Mouse (Mus musculus) neural tube, embryonic 15.5 days (tissue): ENCODE measurements around the gene Fam216b. TPM values are rescaled to one million over a fixed set of nuclear protein-coding genes. Genes with fewer than 3 reads are reported as not detected.

Experiments
- ATAC-seq: fragments of 200-750 bp; cut with Nextera tagmentation; 2 replicates; pipeline ENCODE4 v1.8.0; 2017; ENCODE audit warnings: mild to moderate bottlenecking, moderate TSS enrichment, moderate library complexity; ENCODE audit not compliant: low FRiP score
- H3K27ac ChIP-seq: fragments of 300-500 bp; sonication (generic); replicated peaks from 2 replicates; pipeline ENCODE4 v1.5.1; 2015; ENCODE audit warnings: mild to moderate bottlenecking, inconsistent platforms
- H3K27me3 ChIP-seq: fragments of 300-500 bp; sonication (generic); replicated peaks from 2 replicates; pipeline ENCODE4 v1.6.1; 2015; ENCODE audit warnings: inconsistent platforms
- H3K36me3 ChIP-seq: fragments of 300-500 bp; sonication (generic); 2 replicates; pipeline ENCODE4 v1.6.1; 2015; ENCODE audit warnings: inconsistent platforms
- H3K4me1 ChIP-seq: fragments of 300-500 bp; sonication (generic); 2 replicates; pipeline ENCODE4 v1.6.1; 2015; ENCODE audit warnings: inconsistent platforms
- H3K4me2 ChIP-seq: fragments of 300-500 bp; sonication (generic); 2 replicates; pipeline ENCODE4 v1.6.1; 2015; ENCODE audit warnings: inconsistent platforms, mild to moderate bottlenecking, moderate library complexity
- H3K4me3 ChIP-seq: fragments of 300-500 bp; sonication (generic); replicated peaks from 2 replicates; pipeline ENCODE4 v1.5.1; 2015; ENCODE audit warnings: mild to moderate bottlenecking, inconsistent platforms
- H3K9ac ChIP-seq: fragments of 300-500 bp; sonication (generic); replicated peaks from 2 replicates; pipeline ENCODE4 v1.6.1; 2015; ENCODE audit warnings: mild to moderate bottlenecking, inconsistent platforms
- H3K9me3 ChIP-seq: fragments of 300-500 bp; sonication (generic); replicated peaks from 2 replicates; pipeline ENCODE4 v1.6.1; 2016; ENCODE audit warnings: inconsistent platforms
- WGBS: fragments of 180-500 bp; shearing (Covaris S2); methylation state at CpG from one replicate; pipeline ENCODE4 v1.1.7; 2015; ENCODE audit warnings: mixed read lengths; 5-methylcytosine and 5-hydroxymethylcytosine counted together
- polyA plus RNA-seq: library from polyadenylated mRNA; unstranded; fragments of >200 nt; fragmentation: Nextera tagmentation; extraction: Ambion mirVana; gene quantifications from 2 replicates; pipeline ENCODE4 v1.2.1, GENCODE M21; 2015

The Fam216b gene
- polyA plus RNA-seq, 1 experiment from 2014 or later = 1.2 TPM

DNA sequence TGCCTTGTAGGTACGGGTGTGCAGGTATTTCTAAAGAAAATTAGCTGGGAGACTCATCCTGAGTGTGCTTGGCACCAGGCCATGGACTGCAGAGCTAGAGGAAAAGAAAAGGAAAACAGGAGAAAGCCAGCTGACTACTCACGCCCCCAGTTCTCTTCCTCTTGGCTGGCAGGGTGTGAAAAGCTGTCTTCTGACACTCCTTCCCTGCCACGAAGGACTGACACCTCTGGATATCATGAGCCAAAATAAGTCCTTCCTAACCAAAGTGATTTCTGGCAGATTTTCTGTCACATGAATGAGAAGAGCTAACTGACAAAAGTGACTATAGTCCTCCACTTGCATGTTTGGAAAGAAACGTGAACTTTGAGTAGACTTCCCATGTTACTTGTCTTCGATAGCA is 5.3 kb downstream of the Fam216b start:
- Histone ChIP-seq H3K27me3 (no peaks in the 10 kb centered on the region), H3K4me2 (no peak overlapping the region), H3K36me3 (no peaks in the 10 kb centered on the region), H3K9me3 (no peaks in the 10 kb centered on the region), H3K27ac (no peak overlapping the region), H3K4me1 (no peaks in the 10 kb centered on the region), H3K9ac (no peak overlapping the region), H3K4me3 (no peak overlapping the region)
- WGBS = 85% methylated on average over 5 of the region's 5 CpGs
- ATAC-seq = no peak

DNA sequence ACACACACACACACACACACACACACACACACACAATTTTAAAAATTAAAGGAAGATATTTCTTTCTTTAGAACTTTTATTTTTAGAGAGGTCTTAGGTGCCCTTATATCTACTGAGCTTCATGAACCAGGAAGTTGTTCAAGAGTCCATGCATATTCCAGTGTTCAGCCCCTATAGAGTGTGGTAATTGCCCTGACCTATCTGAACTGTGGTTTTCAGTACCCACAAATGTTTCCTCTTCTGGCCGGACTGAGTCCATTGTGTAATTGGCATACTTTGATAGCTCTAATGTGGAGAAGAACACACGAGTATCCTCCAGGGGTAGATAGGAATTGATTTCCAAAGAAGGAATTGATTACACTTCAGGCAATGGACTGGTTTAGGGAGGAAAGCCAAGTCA is 11.3 kb downstream of the Fam216b start:
- no peak for ATAC-seq

DNA sequence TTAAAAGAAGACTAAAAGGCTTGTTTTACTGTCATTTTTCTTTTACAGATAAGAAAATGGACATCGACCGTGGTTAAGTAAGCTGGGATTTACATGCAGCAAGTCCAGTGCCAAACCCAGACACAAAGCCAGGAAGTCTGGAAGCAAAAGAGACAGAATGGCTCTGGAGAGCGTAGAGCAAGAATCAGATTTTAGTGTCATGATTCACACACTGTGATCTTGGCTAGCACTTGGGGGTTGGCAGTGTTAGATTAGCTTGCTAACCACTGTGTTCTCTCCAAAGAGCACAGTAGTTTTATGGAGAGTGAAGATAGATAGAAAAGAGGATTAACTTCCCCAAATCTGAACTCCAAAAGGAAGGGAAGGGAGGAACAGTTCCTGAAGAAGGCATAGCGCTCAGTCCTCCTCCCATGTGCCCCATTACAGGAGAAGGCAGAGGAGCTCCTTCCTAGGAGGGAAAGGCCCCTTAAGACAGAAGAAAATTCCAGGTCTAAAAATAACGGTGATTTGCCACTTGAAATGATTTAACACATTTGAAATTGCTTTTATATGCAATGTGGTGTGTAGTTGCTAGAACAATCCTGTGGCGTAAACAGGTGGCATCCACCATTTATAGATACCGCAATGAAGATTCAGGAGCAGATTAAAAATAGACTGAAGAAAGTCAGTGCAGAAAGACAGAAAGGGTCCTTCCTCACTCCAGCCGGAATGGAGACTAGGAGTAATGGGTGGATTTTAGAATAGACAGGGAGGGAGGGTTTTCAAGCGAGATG is 22.7 kb downstream of the Fam216b start:
- WGBS = 86% methylated on average over 9 of the region's 9 CpGs
- Histone ChIP-seq H3K36me3 (no peaks in the 10 kb centered on the region), H3K27me3 (no peaks in the 10 kb centered on the region), H3K4me3 (no peak overlapping the region), H3K9me3 (no peaks in the 10 kb centered on the region), H3K9ac (no peak overlapping the region), H3K4me1 (no peaks in the 10 kb centered on the region), H3K27ac (no peak overlapping the region), H3K4me2 (no peak overlapping the region)
- no peak for ATAC-seq

More for the DNA sequence above, 11.3 kb downstream of the Fam216b start:
- WGBS = 73% methylated on average over 2 of the region's 2 CpGs
- Histone ChIP-seq H3K4me3 (no peak overlapping the region), H3K36me3 (no peaks in the 10 kb centered on the region), H3K27me3 (no peaks in the 10 kb centered on the region), H3K9ac (no peak overlapping the region), H3K9me3 (no peaks in the 10 kb centered on the region), H3K27ac (no peak overlapping the region), H3K4me1 (no peaks in the 10 kb centered on the region), H3K4me2 (no peak overlapping the region)

DNA sequence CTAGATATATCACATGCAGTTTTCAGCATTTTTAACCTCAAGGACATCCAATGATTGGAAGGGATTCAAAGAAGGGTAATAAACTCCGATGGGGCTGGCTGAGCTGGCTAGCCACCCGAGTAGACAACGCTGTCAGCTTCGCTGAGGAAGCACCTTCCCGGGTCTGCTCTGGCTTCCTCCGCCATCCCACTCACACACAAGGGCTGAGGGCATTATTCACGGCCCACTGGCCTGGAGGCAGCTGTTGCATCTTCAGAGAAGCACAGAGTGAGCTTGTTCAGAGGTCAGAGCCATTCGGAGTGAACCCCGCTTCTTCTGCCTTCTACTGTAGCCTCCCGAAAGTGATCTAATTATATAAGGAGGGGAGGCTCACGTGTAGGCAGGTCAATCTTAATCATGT is 26.3 kb downstream of the Fam216b start:
- Histone ChIP-seq H3K27ac (no peak overlapping the region), H3K4me2 (no peak overlapping the region), H3K36me3 (no peaks in the 10 kb centered on the region), H3K9me3 (no peaks in the 10 kb centered on the region), H3K4me3 (no peak overlapping the region), H3K9ac (no peak overlapping the region), H3K4me1 (peaks cover 15% of the 10 kb centered on the region), H3K27me3 (no peaks in the 10 kb centered on the region)
- no peak for ATAC-seq
- 77% methylated on average over 11 of the region's 11 CpGs for WGBS

DNA sequence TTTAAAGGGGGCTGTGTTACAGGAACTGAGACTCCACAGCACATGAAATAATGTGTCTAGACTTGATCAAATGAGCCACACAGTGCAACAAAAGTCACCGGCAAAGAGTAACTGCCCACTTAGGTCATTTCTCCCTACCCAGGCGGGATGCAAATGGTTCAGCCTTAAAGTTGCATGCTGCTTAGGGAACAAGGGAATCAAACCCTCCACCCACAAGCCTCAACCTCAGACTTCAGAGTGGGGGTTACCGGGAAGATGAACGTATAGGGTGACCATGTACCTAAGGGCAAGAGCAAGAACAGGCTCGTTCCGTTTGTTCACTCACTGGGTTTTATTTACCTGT is 28.2 kb downstream of the Fam216b start:
- peak overlapping the region; percentile 23; the same call in 1 of the 2 replicates for H3K4me2 ChIP-seq
- no peaks in the 10 kb centered on the region for H3K36me3 ChIP-seq
- H3K9ac ChIP-seq = no peak overlapping the region
- ATAC-seq = peak; percentile 65; the same call in 1 of the 2 replicates
- WGBS = 51% methylated on average over 6 of the region's 6 CpGs
- H3K4me1 ChIP-seq = peaks cover 15% of the 10 kb centered on the region
- no peaks in the 10 kb centered on the region for H3K9me3 ChIP-seq
- no peaks in the 10 kb centered on the region for H3K27me3 ChIP-seq
- H3K27ac ChIP-seq = peak overlapping the region; percentile 46
- H3K4me3 ChIP-seq = no peak overlapping the region

DNA sequence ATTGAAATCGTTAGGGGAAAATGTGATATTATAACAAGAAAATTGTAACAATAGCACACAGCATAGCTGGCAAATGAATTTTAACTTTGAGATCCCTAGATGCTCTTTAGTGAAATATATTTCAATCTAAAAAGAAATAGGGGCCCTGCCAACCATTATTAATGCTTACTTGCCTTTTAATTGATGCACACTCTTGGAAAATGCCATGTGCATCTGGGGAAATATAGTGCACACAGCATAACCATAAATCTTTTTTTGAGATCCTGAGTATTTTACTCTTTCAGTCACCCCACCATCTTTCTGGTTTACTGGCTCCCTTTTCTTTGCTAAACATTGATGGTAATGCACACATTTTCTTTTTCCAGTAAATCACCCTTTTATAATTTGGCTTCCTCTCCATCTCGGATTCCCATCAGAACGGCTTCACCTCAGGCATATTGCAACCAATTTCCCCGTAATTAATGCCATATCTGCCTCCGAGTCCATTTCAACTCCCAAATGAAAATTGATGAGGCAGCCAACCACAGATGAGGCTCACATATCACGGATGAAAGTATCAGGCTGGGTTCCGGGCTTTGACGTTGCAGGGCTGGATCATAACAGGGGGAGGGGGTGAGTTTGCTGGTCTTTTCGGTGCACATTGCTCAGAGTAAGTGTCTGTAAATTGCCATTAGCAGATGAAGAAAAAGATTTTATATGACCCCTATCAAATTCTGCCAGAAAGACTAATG is 28.8 kb downstream of the Fam216b start:
- 29% methylated on average over 9 of the region's 9 CpGs for WGBS
- ATAC-seq = peak; percentile 82; the same call in 1 of the 2 replicates
- H3K36me3 ChIP-seq = no peaks in the 10 kb centered on the region
- peaks cover 15% of the 10 kb centered on the region for H3K4me1 ChIP-seq
- H3K9me3 ChIP-seq = no peaks in the 10 kb centered on the region
- H3K27me3 ChIP-seq = no peaks in the 10 kb centered on the region
- no peak overlapping the region for H3K9ac ChIP-seq
- H3K4me2 ChIP-seq = peak overlapping the region; percentile 23; the same call in 1 of the 2 replicates
- no peak overlapping the region for H3K4me3 ChIP-seq
- peak overlapping the region; percentile 46 for H3K27ac ChIP-seq

DNA sequence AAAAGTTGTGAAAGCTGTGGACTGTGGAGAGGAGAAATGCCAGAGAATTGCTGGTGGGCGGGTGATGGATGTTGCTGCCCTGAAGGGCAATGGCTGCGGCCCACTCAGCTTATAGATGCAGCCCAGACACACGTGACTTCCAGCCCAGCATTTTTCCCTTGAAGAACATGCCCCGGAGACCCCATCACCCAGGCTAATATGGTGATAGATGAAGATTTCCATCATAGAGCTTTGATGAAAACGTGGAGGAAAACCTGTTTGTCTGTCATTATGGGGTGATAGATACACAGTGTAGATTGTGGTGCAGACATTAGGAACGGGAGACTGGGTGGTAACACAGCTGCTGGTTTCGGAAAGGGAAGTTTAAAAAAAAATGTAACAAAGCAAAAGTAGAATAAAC is 31.4 kb downstream of the Fam216b start:
- Histone ChIP-seq H3K4me3 (no peak overlapping the region), H3K4me1 (peaks cover 15% of the 10 kb centered on the region), H3K9ac (no peak overlapping the region), H3K27me3 (no peaks in the 10 kb centered on the region), H3K4me2 (no peak overlapping the region), H3K9me3 (no peaks in the 10 kb centered on the region), H3K36me3 (no peaks in the 10 kb centered on the region), H3K27ac (no peak overlapping the region)
- 66% methylated on average over 7 of the region's 7 CpGs for WGBS
- no peak for ATAC-seq

DNA sequence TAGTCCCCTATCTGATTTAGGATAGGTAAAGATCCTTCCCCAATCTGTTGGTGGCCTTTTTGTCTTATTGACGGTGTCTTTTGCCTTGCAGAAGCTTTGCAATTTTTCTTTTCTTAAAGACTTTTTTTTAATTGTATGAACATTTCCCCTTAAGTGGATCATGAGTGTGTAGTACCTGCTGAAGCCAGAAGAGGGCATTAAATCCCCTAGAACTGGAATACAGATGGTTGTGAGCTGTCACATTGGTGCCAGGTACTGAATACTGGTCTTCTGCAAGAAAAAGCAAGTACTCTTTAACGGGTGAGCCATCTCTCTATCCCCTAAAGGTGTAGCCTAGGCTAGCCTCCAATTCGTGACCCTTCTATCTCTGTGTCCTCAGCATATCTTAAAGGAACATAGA is 32.4 kb downstream of the Fam216b start:
- no peaks in the 10 kb centered on the region for H3K27me3 ChIP-seq
- H3K4me2 ChIP-seq = no peak overlapping the region
- H3K36me3 ChIP-seq = no peaks in the 10 kb centered on the region
- no peak overlapping the region for H3K27ac ChIP-seq
- H3K4me1 ChIP-seq = peaks cover 15% of the 10 kb centered on the region
- WGBS = 90% methylated on average over 3 of the region's 3 CpGs
- H3K9me3 ChIP-seq = no peaks in the 10 kb centered on the region
- no peak for ATAC-seq
- no peak overlapping the region for H3K9ac ChIP-seq
- H3K4me3 ChIP-seq = no peak overlapping the region

DNA sequence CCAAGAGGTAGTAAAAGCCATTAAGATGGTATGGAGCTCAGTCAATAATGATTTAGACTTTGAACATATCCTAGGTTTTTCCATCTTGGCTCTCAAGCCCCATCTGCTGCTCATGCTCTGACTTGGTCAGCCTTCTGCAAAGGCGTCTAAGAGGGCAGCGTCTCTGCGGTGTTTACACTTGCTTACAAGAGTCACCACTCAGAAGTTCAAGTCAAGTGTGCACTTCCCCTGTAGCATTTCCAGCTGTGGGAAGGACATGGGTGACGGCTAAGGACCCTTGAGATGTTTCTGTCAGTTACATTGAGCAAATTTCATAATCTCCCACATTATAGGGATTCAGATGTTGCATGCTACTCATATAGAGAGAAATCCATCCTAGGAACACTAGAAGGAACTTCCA is 40.1 kb downstream of the Fam216b start:
- H3K4me3 ChIP-seq = no peak overlapping the region
- H3K36me3 ChIP-seq = no peaks in the 10 kb centered on the region
- ATAC-seq = 0 out of 2 replicates have a peak, but pooled peaks have one; percentile 38
- no peak overlapping the region for H3K4me2 ChIP-seq
- H3K27me3 ChIP-seq = no peaks in the 10 kb centered on the region
- H3K9ac ChIP-seq = no peak overlapping the region
- peaks cover 5% of the 10 kb centered on the region; the same call in 1 of the 2 replicates for H3K4me1 ChIP-seq
- 71% methylated on average over 4 of the region's 4 CpGs for WGBS
- H3K27ac ChIP-seq = peak overlapping the region; percentile 60; the same call in 1 of the 2 replicates
- H3K9me3 ChIP-seq = no peaks in the 10 kb centered on the region

DNA sequence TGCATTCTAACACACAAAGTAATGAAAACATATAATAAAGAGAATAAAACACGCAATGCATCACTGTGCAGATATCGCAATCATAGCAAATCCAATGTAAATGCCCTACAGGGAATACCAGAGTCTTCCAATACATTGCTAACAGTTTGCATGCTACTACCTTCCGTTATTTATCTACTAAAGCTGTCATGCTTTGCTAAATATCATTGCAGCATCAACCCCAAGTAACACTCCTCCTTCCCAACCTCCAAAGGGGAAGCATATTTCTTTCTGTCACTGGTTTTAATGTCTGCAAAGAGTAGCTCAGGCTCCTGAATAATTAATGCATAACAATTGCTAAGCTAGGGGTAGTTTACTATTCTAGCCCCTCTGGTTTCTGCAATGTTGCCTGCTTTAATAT is 40.5 kb downstream of the Fam216b start:
- Histone ChIP-seq H3K36me3 (no peaks in the 10 kb centered on the region), H3K27me3 (no peaks in the 10 kb centered on the region), H3K9ac (no peak overlapping the region), H3K9me3 (no peaks in the 10 kb centered on the region), H3K4me2 (no peak overlapping the region), H3K4me1 (peaks cover 5% of the 10 kb centered on the region; the same call in 1 of the 2 replicates), H3K4me3 (no peak overlapping the region), H3K27ac (0 out of 2 replicates have a peak overlapping the region, but pooled peaks have one; percentile 60)
- ATAC-seq = peak; percentile 81
- WGBS = 43% methylated on average over 3 of the region's 3 CpGs

DNA sequence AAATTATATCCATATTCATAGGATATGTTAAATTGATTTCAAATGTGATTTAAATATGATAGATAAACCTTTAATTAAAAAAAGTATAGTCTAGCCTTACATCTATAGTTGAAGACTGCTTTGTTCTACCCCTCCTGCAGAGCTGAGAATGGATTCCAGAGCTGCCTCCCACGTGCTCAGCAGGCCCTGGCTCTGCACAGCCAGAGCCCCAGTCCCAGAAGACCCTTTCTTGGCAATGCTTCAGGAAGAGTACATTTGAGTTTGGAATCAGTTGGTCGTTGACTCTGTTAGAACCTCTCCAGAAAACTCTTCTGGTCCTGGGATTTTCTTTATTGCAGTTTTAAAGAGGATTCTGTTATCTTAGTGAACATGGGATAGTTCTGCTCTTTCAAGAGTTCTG is 45.7 kb downstream of the Fam216b start:
- no peak overlapping the region for H3K9ac ChIP-seq

More for the DNA sequence above, 45.7 kb downstream of the Fam216b start:
- Histone ChIP-seq H3K9me3 (no peaks in the 10 kb centered on the region), H3K27me3 (no peaks in the 10 kb centered on the region), H3K4me3 (no peak overlapping the region), H3K4me1 (peaks cover 16% of the 10 kb centered on the region), H3K27ac (no peak overlapping the region), H3K4me2 (no peak overlapping the region), H3K36me3 (no peaks in the 10 kb centered on the region)
- no peak for ATAC-seq
- 31% methylated on average over 2 of the region's 2 CpGs for WGBS
